Mouse (Mus musculus) c-Kit-negative CD71-positive TER-119-positive erythroid progenitor cells, embryonic 14.5 days (primary cell): ENCODE results near the gene Fkbp1b.
"Not testable (repeated sequence)": the region's sequence is repeated elsewhere in the genome, so short reads cannot be mapped to it uniquely, and the experiment has no call there.

ENCODE experiments used
- DNase-seq: peaks from one replicate; pipeline ENCODE4 v3.0.0-alpha.2; 2013; ENCODE audit warnings: low read depth, low spot score

The Fkbp1b gene

GRCm38 (mm10) chr12:4843741-4844140 is 2.4 kb upstream of the Fkbp1b start:
- no peak for DNase-seq

DNA sequence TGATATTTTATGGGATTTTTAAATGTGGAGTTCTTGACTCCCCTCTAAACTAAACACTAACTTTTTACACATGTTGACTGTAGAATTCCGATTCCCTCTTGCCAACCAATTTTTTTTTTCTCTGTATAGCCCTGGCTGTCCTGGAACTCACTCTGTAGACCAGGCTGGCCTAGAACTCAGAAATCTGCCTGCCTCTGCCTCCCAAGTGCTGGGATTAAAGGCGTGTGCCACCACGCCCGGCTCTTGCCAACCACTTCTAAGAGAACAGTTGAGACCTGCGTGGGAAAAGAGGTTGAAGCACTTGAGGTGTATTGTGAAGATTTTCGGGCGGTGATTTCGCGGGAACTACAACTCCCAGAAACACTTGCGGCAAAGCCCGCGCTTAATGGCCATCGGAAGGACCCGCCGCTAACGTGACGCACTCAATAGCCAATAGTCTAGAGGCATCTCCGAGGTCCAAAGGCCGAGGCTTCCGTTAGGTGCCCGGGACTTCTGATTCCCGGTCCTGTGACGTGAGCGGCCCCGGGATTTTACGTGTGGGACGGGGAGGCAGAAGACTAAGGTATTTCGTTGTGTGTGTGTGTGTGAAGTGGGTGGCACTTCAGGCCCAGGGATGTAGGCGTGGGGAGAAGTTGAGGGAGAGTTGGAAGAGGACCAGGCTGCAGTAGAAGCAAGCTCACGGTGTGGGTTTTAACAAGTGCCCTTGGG is 1.7 kb upstream of the Fkbp1b start, which contains the start of gene Wdcp:
Gene Wdcp (plus strand): TSS at position 414 of the 708 bp plus-strand sequence.
- DNase-seq, result peak; percentile 77

GRCm38 (mm10) chr12:4842456-4842855 is 1.1 kb upstream of the Fkbp1b start:
- DNase-seq, result no peak

DNA sequence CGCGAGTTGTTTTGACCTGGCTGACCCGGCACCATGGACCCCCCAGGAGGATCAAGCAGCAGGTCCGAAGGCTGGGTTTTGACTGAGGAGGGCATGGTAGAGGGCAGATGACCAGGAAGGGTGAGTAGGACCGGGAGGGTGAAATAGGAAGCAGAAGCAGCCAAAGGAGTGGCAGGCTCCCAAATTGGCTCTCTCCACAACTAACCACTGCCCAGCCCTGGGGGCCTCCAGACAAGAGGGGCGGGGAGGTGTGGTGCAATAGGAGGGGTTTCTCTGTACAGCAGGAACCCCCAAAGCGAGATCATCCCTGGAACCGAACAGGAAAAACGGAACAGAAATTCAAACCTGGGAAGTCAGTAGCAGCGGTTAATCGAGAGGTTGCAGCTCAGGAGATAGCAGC is 650 bp downstream of the Fkbp1b start:
- no peak for DNase-seq

GRCm38 (mm10) chr12:4840010-4840409 is 1.4 kb downstream of the Fkbp1b start:
- DNase-seq, result no peak

DNA sequence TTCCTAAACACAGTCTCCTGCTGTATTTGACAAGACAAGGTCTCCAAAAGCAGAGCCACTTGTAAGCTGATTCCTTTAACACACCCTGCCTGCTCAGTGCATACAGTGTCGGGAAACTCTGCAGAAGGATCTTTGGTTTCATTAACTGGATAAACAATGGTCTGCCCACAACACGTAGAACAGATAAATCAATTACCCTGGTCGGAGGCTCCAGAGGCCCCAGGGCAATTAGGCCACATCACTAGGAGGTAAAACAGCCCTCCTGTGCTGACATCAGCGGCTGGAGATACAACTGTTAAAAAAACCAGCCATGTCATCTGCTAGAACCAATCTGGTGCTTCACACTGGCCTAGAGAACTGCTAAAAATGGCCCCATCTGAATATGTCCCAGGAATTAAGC is 4.4 kb downstream of the Fkbp1b start:
- DNase-seq, result no peak

DNA sequence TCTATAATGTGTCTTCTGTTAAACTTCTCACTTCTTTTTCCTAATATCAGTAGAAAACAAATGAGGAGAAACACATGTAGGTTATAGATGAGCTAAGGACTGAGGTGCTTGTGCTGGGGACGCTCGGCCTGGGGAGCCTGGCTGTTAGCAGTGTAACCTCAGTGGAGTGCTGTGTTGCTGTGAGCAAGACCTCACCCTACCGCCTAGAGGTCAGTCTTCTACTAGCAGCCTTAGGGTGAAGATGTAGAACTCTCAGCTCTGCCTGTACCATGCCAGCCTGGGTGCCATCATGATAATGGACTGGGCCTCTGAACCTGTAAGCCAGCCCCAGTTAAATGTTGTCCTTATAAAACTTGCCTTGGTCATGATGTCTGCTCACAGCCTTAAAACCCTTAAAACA is 14.1 kb downstream of the Fkbp1b start:
- DNase-seq, result no peak

DNA sequence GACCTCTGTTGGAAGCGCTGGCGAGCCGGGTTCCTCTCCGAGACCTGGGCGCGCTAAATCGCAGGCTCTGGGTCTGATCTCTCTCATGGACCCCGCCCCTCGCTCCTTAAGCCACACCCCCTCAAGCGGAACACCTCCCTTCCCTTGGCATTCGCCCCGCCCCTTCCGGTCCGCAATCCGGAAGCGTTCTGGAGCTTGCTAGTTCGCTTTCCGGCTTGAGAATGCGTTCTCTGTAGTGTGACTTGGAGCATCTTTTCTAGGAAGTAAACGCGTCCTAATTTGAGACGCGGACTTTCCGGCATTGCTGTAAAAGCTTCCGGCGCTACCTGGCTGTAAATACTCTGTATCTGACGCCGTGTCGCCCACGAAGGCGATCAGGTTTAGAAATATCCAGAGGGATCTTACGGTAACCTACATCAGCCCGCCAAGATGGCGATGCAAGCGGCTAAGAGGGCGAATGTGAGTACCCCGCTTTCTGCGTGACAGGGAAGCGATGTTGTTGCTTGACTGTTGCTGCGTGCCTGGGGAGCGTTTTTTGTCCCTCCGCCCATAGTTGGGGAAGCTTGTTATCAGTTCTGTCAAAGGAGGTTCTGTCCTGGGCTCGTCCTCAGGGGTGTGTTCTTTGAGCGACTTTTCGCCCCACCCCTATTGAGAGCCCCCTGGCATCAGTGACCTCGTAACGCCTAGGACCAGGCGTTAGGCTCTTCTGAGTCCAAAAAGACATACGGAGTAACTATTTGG is 23.9 kb downstream of the Fkbp1b start, which contains the start of gene Sf3b6:
Gene Sf3b6 (plus strand): TSS at position 184 of the 741 bp plus-strand sequence.
- peak; percentile 97 for DNase-seq

DNA sequence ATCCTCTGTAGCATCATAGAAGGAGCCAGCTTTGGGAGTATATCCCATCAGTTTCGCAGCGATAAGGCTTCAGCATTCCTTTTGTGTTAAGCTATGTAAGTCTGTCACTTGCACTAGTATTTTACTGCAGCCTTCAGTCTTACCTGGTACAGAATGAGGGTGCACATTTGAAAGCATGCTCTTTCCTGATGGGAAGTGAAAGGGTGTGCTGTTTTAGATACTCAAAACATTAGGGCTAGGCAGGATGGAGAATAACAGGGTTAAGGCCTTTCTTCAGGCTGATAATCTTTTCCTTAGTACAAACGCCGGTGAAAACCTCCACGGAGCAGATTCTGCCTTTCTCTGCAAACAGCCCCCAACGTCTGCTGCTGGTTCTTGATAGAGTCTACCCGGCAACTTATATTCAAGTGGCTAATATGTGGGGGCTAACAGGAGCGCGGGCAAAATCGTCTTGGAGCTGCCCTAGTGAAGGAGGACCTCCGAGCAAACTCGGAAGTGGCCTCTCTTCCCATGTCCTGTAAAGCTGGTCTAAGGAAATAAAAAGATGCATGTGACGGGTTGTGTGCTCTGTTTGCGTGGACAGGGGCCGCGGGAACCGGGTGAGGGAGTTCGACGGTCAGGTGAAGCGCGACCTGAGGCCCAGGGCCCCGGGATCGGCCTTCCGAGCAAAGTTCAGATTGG is 24.6 kb downstream of the Fkbp1b start:
- DNase-seq, result no peak

GRCm38 (mm10) chr12:4813636-4814035 is 27.8 kb downstream of the Fkbp1b start:
- no peak for DNase-seq

GRCm38 (mm10) chr12:4811705-4812104 is 29.7 kb downstream of the Fkbp1b start:
- DNase-seq, result no peak

GRCm38 (mm10) chr12:4811036-4811435 is 30.4 kb downstream of the Fkbp1b start:
- DNase-seq, result no peak

DNA sequence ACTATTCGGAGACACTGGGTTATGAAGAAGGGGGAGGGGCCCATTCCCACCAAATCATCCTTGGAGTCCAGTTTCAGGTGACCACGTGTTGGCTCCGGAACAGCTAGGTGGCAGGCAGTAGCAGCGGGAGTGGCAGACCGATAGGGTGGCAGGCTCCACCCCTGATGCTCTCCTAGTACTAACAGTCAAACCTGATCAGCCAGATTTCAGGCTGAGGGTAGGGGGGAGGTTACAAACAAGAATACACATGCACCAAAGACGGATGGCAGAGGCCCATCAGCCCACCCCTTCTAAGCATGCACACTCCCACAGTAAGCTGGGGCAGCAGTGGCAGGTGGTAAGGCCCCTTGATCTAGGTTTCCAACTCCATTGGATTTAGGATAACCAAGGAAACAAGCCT is 43.9 kb downstream of the Fkbp1b start:
- not testable (repeated sequence) for DNase-seq

DNA sequence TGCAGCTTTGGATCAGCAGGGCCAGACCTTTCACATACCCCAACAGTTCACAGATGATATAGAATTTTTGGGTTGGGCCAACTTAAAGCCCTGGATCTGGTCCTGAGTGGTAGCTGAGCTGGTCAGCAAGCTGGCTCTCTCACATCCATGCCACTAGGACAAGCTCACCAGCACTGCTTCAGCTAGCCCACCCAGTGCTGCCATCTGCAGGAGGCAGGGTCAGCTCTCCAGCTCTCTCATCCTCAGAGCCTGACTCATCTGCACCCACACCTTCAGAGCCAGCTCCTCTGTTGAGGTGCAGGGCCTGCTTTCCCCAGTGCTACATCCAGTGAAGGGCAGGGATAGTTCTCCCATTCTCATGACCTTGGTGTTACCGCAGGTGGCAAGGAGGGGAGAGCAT is 47.7 kb downstream of the Fkbp1b start:
- DNase-seq, result no peak

DNA sequence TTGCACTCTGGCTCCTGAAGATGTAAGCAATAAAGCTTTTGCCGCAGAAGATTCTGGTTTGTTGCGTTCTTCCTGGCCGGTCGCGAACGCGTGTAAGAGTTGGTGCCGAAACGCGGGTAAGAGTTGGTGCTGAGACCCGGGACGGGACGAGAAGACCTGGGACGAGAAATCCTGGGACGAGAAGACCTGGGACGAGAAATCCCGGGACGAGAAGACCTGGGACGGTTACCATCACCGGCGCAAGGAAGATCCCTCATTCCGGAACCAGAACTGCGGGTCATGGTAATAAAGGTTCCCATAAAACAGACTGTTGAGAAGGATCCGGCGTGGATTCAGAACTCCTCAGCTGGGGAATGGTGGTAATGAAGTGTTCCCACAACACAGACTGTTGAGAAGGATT is 53.3 kb downstream of the Fkbp1b start:
- not testable (repeated sequence) for DNase-seq

DNA sequence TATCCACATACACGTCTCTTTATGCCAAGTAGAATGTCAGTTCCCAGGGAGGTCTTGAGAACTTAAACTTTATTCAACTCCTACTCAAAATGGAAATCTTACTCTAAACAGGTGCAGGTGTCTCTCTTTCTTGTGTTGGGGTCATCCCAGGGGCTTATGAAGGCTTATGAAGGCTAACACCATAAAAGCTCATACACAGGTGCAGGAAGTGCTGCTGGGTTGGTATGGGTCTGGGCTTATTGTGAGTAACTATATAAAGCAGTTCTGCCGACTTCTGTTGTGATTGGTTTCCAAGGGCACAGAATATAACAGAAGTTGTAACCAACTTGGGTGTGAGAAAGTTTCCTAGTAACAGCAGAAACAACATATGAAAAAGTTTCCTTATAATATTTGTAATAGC is 56.9 kb downstream of the Fkbp1b start:
- no peak for DNase-seq

DNA sequence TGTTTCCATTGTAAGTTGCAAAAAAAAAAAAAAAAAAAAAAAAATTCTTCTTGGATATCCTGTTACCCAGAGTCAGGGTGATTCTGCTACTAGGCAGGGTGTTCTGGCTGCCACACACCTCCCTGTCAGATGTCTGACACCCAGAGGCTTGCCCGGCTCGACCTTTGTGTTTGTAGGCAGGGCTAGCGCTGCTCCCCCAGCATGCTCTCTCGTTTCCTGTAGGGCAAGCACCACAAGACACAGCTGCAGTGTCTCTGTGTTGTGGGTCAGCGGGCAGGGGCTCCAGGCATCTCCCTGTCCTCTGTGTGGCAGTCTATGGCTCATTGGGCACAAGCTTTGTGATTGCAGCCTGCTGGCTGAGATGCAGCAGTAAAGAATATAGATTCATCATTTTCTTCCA is 57.8 kb downstream of the Fkbp1b start:
- no peak for DNase-seq
